Mouse (Mus musculus) thymus, postnatal 10 days (tissue): ENCODE data around the gene Cdk13.

Experiments
- DNase-seq, 2 experiments: peaks; one replicate each; pipeline ENCODE4 v3.0.0; 2021; ENCODE audit warnings: low spot score in 2 of 2

The Cdk13 gene

DNA sequence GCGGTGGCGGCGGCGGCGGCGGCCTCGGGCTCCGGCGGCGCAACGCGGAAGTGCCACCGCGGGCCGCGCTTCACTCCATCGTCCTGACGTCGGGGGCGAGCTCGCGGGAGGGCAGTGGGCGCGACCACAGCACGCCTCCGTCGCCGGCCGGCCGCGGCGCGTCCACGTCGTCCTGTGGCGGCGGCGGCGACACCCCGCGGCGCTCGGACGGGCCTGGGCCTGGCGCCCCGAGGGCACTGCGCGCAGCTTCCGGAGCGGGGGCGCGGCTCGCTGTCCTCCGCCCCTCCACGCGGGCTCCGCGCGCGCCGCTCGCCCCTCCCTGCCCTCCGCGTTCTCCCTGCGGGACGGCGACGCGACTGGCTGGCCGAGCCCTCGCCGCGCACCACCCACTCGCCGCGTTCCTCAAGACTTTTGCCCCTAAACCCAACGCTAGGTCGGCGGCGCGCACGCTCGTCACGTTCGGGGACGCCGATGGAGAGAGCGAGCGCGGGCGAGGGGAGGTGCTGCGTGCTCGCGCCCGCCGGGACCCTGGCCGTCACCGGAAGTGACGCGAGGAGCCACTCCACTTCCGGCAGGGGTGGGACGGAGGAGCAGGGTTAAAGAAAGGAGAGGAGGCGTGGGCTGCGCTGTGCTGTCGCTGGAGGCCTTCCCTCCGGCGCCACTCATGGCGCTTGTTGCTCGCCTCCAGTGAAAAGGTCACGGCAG is at the start of gene Cdk13:
Cdk13 (minus strand) TSS at position 189 of the 705 bp plus-strand sequence.
- DNase-seq, result peak; percentile 98

DNA sequence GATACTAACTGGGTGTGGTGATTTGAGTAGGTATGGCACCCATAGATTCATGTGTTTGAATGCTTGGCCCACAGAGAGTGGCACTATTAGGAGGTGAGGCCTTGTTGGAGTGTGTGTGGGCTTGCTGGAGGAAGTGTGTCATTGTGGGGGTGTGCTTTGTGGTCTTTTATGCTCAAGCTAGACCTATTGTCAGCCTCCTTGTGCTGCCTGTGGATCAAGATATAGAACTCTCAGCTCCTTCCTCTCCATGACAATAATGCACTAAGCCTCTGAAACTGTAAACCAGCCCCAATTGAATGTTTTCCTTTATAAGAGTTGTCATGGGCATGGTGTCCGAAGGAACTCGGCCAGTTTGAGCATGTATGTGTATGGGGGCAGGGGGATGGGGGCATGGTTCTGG is 38.4 kb upstream of the Cdk13 start:
- DNase-seq, result no peak

DNA sequence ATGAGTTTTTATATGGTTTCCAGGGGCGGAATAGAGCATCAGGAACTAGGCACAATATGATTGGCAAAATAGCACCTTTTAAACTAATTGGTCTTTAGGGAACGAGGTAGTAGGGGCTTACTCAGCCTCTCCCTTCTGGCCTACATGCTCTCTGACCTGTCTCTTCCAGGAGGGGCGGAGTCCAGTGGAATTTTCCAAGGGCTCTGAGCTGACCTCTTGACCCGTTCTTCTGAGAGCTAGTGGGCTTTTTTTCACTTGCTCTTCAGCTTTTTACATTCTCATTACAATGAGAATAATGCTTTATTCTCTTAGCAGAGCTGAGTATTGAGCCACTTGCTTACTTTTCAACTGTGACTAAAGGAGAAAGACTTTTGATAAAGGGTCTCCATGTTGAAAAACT is 37.9 kb upstream of the Cdk13 start:
- no peak for DNase-seq

DNA sequence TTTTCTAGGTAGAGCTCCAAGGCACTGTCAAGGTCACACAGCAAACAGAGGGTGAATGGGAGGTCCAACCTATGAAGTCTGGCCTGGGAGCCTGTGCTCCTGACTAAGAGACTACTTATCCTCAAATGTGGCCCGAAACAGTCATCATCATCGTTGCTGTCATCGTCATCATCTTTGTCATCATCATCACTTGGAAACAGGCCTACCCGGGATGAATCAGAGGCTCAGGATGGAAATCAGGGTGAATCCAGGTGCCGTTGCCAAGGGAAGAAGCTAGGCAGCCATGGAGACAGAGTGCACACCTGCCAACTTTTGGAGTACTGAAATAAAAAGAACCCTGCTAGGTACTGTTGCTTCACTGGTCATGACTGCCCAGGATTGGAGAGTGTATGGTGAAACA is 34.2 kb upstream of the Cdk13 start:
- no peak for DNase-seq

DNA sequence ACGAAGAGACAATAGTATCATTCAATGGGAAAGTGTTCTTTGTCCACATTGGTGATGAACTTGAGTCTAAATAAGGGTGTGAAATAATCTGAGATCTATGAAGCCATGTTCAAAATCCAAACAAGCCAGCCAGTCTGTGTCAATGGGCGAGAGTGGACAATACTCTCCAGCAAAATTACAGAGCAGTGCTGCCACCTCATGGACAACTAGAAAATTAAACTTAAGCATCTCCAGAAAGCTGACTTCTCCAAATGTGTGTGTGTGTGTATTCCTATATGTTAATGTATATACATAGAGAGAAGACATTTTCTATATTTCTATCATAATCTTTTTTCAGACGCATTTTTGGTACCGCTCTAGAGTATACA is 33.6 kb upstream of the Cdk13 start:
- DNase-seq, result peak in 1 of 2 experiments; percentile 42

DNA sequence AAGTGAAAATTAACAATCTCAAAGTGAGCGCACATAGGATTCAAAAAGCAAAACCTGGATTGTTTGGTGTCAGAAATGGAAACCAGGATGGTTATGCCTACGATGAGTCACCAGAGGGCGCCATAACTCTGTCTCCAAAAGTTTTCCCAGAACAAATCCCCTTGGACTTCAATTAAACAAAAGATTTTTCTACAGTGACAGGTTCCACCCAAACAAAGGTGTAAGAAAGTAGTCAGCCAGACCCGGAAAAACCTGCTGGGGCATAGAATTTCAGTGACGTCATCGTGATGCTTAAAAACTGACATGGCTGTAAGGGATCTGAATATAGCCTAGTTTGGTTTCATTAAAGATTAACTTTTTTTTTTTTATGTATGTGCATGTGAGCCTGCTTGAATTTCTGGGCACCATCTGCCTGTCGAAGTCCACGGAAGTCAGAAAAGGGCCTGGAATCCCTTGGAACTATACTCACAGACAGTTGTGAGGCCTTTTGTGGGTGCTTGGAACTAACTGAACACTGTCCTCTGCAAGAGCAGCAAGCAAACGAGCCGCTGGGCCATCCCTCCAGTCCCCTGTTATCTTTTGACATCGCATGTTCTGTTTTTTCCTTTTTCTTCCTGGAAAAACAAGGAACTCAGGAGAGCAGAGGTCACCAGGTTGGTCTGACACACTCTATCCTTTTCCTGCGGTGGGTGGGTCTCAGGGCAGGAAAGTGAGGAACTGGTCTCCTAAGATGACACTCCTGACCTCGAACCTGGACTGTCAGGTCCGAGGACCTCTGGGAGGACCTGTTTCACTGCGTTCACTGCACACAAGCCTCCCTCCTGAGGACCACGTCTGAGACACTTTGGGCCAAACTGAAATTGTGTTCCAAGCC is 33.0 kb upstream of the Cdk13 start:
- peak in 1 of 2 experiments; percentile 7 for DNase-seq

DNA sequence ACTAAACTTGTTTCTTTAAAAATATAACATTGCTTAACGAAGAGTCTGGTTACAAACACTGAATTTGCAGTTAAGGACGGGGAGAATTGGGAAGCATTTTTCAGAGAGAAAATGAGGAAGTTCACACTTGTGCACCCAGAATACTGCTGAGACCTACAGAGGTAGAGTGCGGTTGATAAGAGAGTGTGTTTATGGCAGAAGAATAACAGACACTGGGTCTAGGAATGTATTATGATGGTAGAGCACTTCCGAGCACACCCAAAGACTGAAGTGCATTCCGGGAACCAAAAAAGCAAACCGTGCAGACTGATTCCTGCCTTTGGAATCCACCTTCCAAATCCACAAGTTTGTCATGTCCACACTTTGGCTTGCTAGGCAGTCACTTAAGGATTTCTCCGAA is 31.9 kb upstream of the Cdk13 start:
- no peak for DNase-seq

DNA sequence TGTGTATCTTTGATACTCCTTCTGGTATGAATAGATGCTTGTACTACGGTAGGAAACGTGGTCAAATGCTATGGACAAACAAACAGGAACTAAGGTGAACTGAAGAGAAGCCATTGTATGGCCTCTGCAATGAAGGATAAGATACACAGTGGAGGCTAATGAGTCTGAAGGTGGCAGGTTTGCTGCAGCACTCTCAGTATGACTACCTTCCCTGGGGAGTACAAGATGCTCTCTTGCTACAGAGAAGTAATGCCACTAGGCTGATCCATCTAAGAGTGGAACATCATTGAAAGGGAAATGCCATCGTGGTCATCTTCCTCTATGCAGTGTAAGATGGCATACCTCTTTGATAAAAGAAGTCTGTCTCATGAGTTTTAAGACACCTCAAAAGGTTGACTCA is 28.0 kb upstream of the Cdk13 start:
- DNase-seq, result no peak

DNA sequence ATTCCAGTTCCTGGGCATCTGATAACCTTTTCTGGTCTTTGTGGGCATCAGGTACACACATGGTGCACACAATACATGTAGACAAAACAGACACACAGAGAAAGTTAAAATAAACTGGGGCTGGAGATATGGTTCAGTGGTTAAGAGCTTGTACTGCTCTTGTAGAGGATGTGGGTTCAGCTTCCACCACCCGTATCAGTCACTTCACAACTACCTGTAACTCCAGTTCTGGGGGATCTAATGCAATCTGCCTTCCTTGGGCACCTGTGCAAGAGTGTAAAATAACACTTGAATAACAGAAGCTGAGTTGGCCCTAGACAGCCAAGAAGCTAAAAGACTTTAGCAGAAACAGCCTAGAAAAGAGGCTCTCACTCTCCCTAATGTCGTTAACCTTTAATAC is 12.3 kb upstream of the Cdk13 start:
- no peak for DNase-seq

DNA sequence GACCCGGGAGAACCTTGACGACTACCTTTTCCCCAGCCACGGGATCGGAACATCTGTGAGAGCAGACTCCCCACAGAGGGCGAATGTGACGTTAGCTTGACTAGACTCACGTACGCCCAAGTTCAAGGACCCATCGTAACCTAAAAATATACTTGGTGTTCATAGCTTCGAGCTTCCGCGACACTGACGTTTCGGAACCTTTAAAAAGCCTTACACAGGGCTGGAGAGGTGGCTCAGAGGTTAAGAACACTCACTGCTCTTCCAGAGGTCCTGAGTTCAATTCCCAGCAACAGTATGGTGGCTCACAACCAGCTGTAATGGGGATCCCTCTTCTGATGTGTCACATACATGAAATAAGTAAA is 698 bp upstream of the Cdk13 start:
- no peak for DNase-seq

DNA sequence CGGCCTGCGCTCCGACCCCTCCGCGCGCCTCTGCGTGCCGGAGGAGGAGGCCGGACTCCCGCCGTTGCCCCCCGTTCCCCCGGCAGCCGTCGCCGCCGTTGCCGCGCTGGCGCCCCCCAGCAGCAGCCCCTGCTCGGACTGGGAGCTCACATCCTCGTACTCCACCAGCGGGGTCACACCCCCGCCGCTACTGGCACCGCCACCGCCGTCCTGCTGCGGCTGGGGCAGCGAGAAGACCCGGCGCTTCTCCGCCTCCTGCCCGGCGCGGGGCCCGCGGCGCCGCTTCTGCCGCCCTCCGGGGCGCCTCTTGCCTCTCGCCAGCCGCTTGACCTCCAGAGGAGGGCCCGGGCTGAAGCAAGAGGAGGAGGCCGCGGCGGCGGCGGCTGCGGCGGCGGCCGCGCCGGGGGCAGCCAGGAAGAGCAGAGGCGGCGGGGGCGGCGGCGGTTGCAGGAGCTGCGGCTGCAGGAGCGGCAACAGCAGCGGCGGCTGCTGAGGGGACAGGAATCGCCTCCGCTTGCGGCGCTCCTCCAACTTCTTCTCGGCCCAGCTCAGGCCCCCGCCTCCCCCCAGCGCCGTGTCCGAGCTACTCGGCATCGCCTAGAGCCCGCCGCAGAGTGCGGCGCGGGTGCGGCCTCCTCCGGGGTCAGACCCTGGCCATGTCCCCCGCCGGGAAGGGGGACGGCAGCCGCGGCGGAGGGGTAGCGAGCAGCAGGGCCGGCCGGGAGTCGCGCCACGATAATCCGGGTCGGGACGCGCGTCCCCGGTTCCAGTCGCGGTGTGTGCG is 647 bp downstream of the Cdk13 start:
- DNase-seq, result peak; percentile 50 to 59

DNA sequence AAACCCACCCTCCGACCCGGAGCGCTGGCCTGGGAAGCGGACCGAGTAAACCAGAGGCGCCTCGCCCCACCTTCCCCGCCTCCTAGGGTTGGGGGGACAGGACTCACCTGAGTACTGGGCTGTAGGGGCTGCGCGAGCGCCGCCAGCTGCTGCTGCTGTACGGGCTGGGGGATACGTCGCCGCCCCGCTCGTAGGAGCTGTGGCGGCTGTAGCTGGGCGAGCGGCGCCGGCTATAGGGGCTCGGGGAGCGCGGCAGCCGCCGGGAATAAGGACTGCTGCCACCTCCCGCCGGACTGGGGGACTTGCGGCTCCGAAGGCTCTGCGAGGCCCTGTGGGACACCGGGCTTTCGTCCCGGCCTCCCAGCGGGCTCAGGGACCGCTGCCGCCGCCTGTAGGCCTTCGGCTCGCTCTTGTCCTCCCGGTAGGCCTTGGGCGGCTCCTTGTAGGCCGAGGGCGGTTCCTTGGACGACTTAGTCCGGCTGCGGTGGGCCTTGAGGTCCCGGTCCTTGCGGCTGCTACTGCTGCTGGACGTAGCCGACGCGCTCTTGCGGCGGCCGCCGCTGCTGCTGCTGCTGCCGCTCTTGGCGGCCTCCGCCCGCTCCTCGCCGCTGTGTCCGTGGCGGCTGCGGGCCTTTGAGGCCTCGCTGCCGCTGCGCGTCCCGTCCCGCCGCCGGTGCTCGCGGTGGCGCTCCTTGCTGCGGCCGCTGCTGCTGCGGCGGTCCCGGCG is 1.4 kb downstream of the Cdk13 start:
- peak; percentile 64 to 65 for DNase-seq

DNA sequence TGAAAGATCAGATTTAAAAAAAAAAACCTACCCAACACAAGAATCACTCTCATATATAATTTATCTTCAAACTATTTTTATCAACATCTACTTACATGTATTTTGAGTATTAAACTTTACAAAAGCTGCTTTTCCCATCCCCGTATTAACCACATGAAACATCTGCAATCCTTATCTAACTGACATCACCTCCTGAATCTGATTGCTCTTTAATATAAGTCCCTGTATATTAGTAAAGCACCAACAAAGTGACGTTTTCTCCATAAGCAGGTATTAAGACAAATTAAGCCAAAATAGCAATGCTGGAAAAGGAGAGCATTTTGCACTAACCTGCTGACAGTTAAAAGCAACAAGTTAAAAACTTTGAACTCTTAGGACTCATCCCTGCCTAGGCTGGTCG is 2.0 kb downstream of the Cdk13 start:
- DNase-seq, result no peak

DNA sequence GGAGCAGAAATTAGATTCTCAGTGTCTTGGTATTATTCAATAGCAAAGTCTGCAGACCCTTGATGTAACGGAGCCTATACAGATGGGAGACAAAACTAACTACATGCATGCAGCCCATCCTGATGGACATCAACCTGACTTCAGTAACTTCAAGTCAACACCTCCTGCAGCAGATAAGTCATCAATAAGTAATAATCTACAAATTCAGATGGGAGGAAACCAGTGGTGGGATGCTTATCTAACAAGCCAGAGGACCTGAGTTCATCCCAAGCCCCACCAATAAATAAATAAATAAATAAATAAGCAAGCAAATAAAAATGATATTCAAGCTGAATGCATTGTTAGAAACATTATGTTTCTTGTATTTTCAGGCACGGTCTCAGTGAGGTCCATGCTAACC is 5.2 kb downstream of the Cdk13 start:
- DNase-seq, result no peak

DNA sequence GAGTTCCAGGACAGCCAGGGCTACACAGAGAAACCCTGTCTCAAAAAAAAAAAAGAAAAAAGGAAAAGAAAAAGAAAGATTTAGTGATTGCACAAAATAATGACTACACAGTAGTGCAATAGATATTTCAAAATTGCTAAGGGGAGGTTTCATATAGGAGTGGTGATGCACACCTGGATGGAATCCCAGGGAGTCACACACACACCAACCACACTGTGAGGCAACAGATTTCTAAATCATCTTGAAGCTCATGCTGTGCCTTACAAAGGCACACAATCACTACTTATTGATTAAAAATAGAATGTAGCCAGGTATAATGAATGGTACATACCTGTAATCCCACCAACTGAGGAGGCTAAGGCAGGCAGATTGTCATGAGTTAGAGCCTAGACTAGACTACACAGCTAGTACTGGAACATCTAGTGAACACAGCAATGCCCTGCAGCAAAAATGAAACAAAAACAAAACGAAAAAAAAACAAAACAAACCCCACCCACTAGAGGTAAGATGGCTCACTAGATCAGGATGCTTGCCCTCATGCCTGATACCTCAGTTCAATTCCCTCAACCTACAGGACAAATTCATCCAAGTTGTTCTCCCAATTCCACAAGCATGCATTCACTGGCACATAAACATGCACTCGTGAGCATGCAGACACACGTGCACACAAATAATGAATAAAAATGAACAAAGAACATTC is 9.0 kb downstream of the Cdk13 start:
- no peak for DNase-seq

DNA sequence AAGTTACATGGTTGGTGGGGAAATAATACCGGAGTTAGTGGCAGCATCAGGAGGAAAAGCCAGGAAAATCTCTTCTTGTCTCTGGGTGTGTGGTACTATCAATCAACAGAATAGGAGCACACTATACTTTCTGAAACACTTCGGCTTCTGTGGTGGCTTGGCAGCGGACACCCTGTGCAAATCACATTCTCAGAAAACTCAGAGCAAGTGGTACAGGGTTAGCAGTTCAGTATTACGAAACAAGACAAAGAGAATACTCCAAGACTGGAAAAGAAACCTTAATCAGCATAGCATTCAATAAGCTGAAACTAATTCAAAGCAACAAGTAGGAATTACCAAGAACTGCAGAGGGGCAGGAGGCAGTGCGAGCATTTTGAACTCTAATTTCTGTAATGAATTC is 21.3 kb downstream of the Cdk13 start:
- no peak for DNase-seq

DNA sequence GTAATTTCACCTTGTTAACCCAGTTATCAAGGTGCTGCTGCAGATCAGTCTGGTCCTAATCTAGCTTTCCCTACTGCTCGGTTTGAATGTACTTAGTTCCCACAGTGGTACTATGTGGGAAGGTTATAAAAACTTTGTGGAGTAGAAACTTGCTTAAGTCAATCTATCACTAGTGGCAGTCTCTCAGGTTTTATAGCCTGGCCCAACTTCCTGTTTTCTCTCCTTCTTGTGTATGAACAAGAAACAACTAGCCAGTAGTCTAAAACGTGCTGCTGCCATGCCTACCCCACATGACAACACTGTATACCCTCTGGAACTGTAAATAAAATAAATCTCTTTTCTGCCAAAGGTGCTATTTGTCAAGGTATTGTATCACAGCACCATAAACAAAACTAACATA is 25.0 kb downstream of the Cdk13 start:
- no peak for DNase-seq

DNA sequence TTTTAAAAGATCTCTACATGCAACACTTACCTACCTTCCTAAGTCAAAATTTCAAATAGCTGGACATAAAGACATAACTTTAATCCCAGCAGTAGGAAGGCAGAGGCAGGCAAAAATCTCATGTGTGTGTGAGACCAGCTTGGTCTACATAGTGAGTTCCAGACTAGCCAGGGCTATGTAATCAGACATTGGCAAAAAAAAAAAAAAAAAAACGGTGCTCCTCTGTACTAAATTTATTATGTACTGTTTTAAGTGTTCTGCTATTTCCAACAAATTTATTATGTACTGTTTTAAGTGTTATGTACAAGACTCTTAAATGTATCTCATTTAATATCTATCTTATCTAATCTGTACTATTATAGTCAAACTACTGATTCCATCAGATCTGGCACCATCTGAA is 28.6 kb downstream of the Cdk13 start:
- DNase-seq, result no peak

DNA sequence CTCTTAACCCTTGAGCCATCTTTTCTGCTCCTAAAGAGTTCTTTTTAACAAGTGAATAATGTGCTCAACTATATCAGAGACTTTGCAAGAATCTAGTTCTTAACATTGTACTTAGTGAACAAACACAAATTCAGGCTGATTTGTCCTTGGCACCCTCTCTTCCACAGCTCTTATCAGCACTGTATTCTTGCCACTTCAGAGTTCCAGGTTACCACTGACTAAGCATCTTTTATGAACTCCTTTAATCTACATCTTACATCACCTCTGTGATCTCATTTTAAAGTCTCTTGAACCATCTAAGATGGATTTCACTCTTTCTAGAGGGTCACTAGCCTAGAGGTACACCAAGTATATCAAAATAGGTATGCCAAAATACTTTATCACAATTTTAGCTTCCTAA is 29.5 kb downstream of the Cdk13 start:
- DNase-seq, result no peak

DNA sequence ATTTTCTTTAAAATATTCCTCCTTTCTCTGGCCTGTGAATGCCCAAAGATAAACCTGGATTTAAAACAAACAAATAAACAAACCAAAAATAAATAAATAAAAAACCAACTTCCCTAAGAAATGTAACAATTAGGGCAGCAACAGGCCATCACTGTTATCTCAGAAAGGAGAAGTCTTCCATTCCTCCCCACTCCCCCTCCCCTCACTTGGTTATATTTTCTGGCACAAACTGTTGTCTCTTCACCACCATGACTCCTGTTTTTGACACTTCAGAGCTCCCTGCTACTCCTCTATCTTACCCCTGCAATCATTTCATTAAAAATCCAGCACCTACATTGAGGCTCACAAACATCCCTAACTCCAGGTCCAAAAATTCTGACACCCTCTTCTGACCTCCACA is 31.8 kb downstream of the Cdk13 start:
- no peak for DNase-seq

DNA sequence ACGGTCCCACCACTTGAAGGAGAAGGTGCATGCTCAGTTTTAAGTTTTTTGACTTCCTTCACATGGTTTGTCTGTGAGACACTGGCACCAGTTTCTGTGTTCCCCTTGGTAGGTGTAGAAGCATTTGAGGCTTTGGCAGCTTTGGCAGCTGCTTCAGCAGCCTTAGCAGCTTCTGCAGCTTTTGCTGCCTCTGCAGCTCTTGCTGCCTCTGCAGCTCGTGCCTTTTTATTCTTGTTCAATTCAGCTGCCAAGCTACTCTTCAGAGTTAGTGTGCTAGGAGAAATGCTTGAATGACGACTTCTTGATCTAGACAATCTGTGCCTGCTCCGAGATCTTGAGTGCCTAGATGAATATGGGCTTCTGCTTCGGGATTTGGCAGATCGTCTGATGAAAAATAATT is 32.3 kb downstream of the Cdk13 start:
- DNase-seq, result no peak
